Mouse (Mus musculus): Measurements from ENCODE around the gene Cfap99.

GRCm38 (mm10) chr5:34285285-34285684 is 3.1 kb upstream of the Cfap99 start:
- TF ChIP-seq POLR2A (IDR thresholded peaks at IDR 0.05; ENCODE audit: control insufficient read depth, low read depth, low read length) (no peak), CTCF (IDR thresholded peaks at IDR 0.05; ENCODE audit: control insufficient read depth, insufficient read depth, insufficient replicate concordance, low read depth, low read length) (no peak)
